Mouse (Mus musculus): ENCODE results near the gene Gm37240. TPM values are rescaled to one million over a fixed set of nuclear protein-coding genes. Genes with fewer than 3 reads are reported as not detected.

The Gm37240 gene
- polyA plus RNA-seq, 1 experiment from 2014 or later: 15.1 TPM

DNA sequence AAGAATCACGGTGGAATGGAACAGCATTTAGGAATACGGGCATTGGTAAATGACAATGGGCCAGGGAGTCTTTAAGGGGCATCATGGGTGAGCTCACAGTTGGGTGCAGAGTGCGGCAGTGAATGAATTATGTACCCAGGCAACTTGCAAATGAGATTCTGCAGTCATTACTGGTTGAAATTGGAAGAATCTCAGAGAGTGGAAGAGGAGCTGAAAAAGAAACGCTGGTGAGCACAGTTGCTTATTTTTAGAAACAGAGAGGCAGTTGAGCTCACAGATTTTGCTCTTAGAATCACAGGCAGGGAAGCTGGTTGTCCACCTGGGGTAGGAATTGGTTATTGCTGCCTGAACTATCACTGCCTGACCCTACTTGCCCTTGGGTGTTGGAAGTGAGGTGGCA is 776.6 kb downstream of the Gm37240 start:
- H3K9ac ChIP-seq (ENCODE audit: low read depth, low read length): no peak overlapping the region
- no peaks in the 10 kb centered on the region for H3K9me3 ChIP-seq (ENCODE audit: control insufficient read depth, low read length)
- no peak overlapping the region for H3K27ac ChIP-seq (ENCODE audit: low read depth, low read length)
- no peak for ATAC-seq (ENCODE audit: low FRiP score, low TSS enrichment)
- no peaks in the 10 kb centered on the region for H3K27me3 ChIP-seq (ENCODE audit: control insufficient read depth, insufficient read depth, low read length)
- no peak overlapping the region for H3K4me3 ChIP-seq (ENCODE audit: low read length)
- no peaks in the 10 kb centered on the region for H3K36me3 ChIP-seq (ENCODE audit: control insufficient read depth, insufficient read depth, low read length)
- 66% methylated on average over 4 of the region's 4 CpGs for WGBS
- no peak overlapping the region for H3K4me2 ChIP-seq (replicated peaks; ENCODE audit: low read depth, low read length)
- no peaks in the 10 kb centered on the region for H3K4me1 ChIP-seq (ENCODE audit: control insufficient read depth, insufficient read depth, low read length)

DNA sequence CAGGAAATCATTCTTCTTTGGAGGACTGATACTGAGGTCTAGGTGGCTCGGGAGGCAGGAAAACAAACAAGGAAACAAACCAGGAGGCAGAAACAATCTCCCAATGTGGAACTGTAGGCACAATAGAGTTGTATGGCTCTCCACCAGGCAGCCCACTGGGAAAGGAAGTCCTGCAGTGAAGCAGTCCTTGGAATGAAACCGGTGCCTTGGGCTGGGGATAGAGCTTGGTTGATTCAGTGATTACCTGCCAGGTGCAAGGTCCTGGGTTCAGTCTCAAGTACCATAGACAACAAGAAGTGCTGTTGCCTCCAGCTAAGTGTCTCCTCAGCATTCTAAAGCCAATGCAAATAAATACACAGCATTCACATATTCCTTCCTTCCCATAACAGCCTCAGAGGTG is 778.1 kb downstream of the Gm37240 start:
- 60% methylated on average over 2 of the region's 2 CpGs for WGBS
- H3K27ac ChIP-seq (ENCODE audit: low read depth, low read length): no peak overlapping the region

DNA sequence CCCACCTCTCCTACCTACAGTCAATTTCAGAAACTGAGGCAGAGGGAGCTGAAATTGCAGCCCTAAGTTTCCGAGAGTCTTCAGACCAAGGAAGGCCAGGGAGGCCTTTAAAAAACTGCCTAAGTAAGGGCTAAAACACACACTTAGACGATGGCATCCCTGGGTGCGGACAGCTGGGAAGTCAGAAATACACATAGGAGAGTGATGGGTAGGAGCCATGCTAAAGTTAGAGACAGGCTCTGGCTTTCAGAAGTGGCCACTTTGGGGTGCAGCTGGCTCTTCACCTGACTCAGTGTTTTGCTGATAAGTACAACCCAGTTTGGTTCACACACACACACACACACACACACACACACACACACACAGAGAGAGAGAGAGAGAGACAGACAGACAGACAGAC is 778.9 kb downstream of the Gm37240 start:
- ATAC-seq (ENCODE audit: low FRiP score, low TSS enrichment): no peak
- Histone ChIP-seq H3K27me3 (ENCODE audit: control insufficient read depth, insufficient read depth, low read length) (no peaks in the 10 kb centered on the region), H3K27ac (ENCODE audit: low read depth, low read length) (no peak overlapping the region), H3K9me3 (ENCODE audit: control insufficient read depth, low read length) (no peaks in the 10 kb centered on the region), H3K9ac (ENCODE audit: low read depth, low read length) (no peak overlapping the region; the same call in 1 of the 2 replicates), H3K4me1 (ENCODE audit: control insufficient read depth, insufficient read depth, low read length) (no peaks in the 10 kb centered on the region), H3K4me2 (replicated peaks; ENCODE audit: low read depth, low read length) (no peak overlapping the region), H3K36me3 (ENCODE audit: control insufficient read depth, insufficient read depth, low read length) (no peaks in the 10 kb centered on the region), H3K4me3 (ENCODE audit: low read length) (no peak overlapping the region)
- 87% methylated on average over 3 of the region's 3 CpGs for WGBS

More for the DNA sequence above, 778.1 kb downstream of the Gm37240 start:
- Histone ChIP-seq H3K36me3 (ENCODE audit: control insufficient read depth, insufficient read depth, low read length) (no peaks in the 10 kb centered on the region), H3K4me1 (ENCODE audit: control insufficient read depth, insufficient read depth, low read length) (no peaks in the 10 kb centered on the region), H3K9ac (ENCODE audit: low read depth, low read length) (no peak overlapping the region), H3K4me2 (replicated peaks; ENCODE audit: low read depth, low read length) (no peak overlapping the region), H3K4me3 (ENCODE audit: low read length) (no peak overlapping the region), H3K9me3 (ENCODE audit: control insufficient read depth, low read length) (no peaks in the 10 kb centered on the region), H3K27me3 (ENCODE audit: control insufficient read depth, insufficient read depth, low read length) (no peaks in the 10 kb centered on the region)
- no peak for ATAC-seq (ENCODE audit: low FRiP score, low TSS enrichment)

DNA sequence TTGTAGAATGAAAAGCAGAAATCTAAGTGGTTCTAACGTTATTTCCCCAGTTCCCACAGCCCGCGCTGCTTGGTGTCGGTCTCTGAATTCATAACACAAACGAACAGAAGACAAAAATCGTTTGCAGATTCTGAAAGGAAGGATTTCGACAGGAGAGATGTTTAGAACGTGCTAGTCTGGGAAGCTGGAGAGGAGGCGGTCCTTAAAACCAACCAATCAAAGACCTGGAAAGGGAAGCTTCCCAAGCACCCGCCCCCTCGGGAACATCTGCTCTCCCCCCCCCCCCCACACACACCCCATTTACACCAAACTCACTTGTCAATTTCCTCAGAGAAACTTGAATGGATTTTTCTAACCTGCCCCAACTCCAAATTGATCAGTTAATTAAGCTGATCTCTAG is 780.4 kb downstream of the Gm37240 start:
- ATAC-seq (ENCODE audit: low FRiP score, low TSS enrichment): no peak
- Histone ChIP-seq H3K36me3 (ENCODE audit: control insufficient read depth, insufficient read depth, low read length) (no peaks in the 10 kb centered on the region), H3K27ac (ENCODE audit: low read depth, low read length) (no peak overlapping the region), H3K4me1 (ENCODE audit: control insufficient read depth, insufficient read depth, low read length) (no peaks in the 10 kb centered on the region), H3K4me2 (replicated peaks; ENCODE audit: low read depth, low read length) (no peak overlapping the region), H3K4me3 (ENCODE audit: low read length) (no peak overlapping the region), H3K9me3 (ENCODE audit: control insufficient read depth, low read length) (no peaks in the 10 kb centered on the region), H3K27me3 (ENCODE audit: control insufficient read depth, insufficient read depth, low read length) (no peaks in the 10 kb centered on the region), H3K9ac (ENCODE audit: low read depth, low read length) (no peak overlapping the region)
- 69% methylated on average over 11 of the region's 11 CpGs for WGBS

DNA sequence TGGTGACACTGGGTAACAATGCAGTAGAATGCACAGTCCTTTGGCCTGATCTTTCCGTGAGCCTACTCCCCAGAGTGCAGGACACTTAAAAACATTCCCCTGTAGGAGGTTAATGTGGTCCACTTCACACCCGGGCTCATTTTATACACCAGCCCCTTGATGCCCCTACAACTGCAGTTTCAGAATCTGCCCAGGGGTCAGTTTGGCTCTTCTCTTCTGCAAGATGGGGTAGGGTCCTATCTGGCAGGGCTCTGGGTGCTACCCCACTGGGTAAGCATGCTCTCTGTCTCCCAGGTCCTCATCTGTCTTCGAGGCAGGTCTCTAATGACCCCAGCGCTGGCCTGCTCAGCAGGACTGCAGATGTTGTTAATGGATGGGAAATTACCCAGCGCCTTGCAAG is 783.0 kb downstream of the Gm37240 start:
- no peak for ATAC-seq (ENCODE audit: low FRiP score, low TSS enrichment)
- Histone ChIP-seq H3K27me3 (ENCODE audit: control insufficient read depth, insufficient read depth, low read length) (no peaks in the 10 kb centered on the region), H3K9me3 (ENCODE audit: control insufficient read depth, low read length) (no peaks in the 10 kb centered on the region), H3K4me1 (ENCODE audit: control insufficient read depth, insufficient read depth, low read length) (no peaks in the 10 kb centered on the region), H3K4me2 (replicated peaks; ENCODE audit: low read depth, low read length) (no peak overlapping the region), H3K9ac (ENCODE audit: low read depth, low read length) (no peak overlapping the region), H3K36me3 (ENCODE audit: control insufficient read depth, insufficient read depth, low read length) (no peaks in the 10 kb centered on the region), H3K27ac (ENCODE audit: low read depth, low read length) (no peak overlapping the region), H3K4me3 (ENCODE audit: low read length) (no peak overlapping the region)
- WGBS: 31% methylated on average over 5 of the region's 5 CpGs

DNA sequence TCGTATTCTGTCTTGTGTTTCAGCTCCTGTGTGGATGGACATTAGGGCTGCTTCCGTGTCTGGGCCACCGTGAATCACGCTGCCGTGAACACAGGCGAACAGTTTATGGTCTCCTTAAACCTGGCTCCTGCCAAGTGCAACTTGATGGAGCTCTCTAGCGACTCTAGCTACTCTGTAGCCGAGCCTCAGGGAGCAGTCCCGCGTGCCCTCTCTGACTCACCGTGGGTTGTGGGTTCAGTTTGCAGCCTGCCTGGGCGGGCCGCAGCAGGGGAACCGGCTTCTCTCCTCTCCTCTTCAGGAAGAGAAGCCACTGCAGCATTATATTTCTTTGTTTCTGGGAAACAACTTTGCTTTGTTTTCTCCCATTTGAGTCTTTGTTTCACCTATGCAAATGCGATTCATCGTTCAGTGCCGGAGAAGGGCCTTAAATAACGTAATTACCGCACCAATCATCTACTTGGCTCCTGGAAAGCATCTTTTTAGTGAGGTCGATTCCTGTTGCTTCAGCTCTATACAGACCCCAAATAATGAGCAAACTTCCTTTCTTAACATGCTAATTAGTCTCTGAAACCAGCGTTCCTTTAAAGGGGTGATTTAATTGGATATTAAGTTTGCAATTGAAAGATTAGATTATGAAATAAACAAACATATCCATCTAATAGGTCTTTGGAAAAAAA is 806.3 kb downstream of the Gm37240 start:
- 51% methylated on average over 21 of the region's 21 CpGs for WGBS
- H3K4me3 ChIP-seq (ENCODE audit: low read length): no peak overlapping the region
- H3K36me3 ChIP-seq (ENCODE audit: control insufficient read depth, insufficient read depth, low read length): no peaks in the 10 kb centered on the region
- no peak overlapping the region for H3K27ac ChIP-seq (ENCODE audit: low read depth, low read length)
- H3K9me3 ChIP-seq (ENCODE audit: control insufficient read depth, low read length): no peaks in the 10 kb centered on the region
- H3K4me1 ChIP-seq (ENCODE audit: control insufficient read depth, insufficient read depth, low read length): no peaks in the 10 kb centered on the region
- no peaks in the 10 kb centered on the region for H3K27me3 ChIP-seq (ENCODE audit: control insufficient read depth, insufficient read depth, low read length)
- H3K9ac ChIP-seq (ENCODE audit: low read depth, low read length): no peak overlapping the region
- H3K4me2 ChIP-seq (replicated peaks; ENCODE audit: low read depth, low read length): no peak overlapping the region
- no peak for ATAC-seq (ENCODE audit: low FRiP score, low TSS enrichment)

DNA sequence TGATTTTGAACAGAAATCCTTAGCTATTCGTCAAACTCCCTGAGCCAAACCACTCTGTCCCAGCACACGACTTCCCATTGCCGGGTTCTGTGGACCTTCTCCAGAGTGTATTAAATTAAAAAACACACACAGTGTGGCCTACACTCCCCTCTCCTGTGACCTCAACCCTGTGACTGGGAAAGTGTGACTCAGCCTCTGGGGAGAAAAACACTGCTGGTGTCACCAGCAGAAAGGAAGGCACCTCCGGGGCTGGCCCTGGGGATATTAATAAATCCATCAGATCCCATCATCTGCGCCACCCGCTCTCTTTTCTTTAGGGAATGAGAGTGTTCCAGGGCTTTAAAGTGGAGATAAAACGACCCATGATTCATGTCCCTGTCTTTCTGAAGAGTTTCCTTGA is 823.2 kb downstream of the Gm37240 start:
- H3K4me2 ChIP-seq (replicated peaks; ENCODE audit: low read depth, low read length): no peak overlapping the region
- no peaks in the 10 kb centered on the region; the same call in 1 of the 2 replicates for H3K27me3 ChIP-seq (ENCODE audit: control insufficient read depth, insufficient read depth, low read length)
- no peaks in the 10 kb centered on the region for H3K36me3 ChIP-seq (ENCODE audit: control insufficient read depth, insufficient read depth, low read length)
- no peak overlapping the region for H3K27ac ChIP-seq (ENCODE audit: low read depth, low read length)
- no peak overlapping the region for H3K9ac ChIP-seq (ENCODE audit: low read depth, low read length)
- no peak overlapping the region for H3K4me3 ChIP-seq (ENCODE audit: low read length)
- no peaks in the 10 kb centered on the region for H3K9me3 ChIP-seq (ENCODE audit: control insufficient read depth, low read length)
- ATAC-seq (ENCODE audit: low FRiP score, low TSS enrichment): no peak
- 17% methylated on average over 7 of the region's 7 CpGs for WGBS
- H3K4me1 ChIP-seq (ENCODE audit: control insufficient read depth, insufficient read depth, low read length): no peaks in the 10 kb centered on the region

DNA sequence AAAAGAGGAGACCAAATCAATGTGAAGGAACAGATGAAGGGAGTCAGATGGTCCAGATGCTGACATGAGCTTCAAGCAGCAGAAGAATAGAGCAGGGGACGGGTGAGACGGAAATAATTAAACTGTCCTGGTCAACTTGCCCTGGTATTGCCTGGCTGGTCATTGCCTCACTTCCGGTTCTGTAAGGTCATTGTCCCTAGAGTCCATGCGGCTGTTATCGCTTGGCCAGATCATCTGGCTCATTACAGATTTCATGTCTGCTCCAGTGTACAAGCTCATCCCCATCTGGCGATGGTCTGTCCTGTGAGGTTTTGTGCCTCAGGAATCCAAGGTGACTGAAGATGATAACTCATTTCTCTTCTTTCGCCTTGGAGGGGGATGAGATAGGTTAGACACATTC is 827.2 kb downstream of the Gm37240 start:
- H3K9ac ChIP-seq (ENCODE audit: low read depth, low read length): no peak overlapping the region
- H3K4me2 ChIP-seq (replicated peaks; ENCODE audit: low read depth, low read length): no peak overlapping the region
- no peak for ATAC-seq (ENCODE audit: low FRiP score, low TSS enrichment)
- H3K36me3 ChIP-seq (ENCODE audit: control insufficient read depth, insufficient read depth, low read length): no peaks in the 10 kb centered on the region
- H3K27me3 ChIP-seq (ENCODE audit: control insufficient read depth, insufficient read depth, low read length): no peaks in the 10 kb centered on the region; the same call in 1 of the 2 replicates
- 84% methylated on average over 7 of the region's 7 CpGs for whole genome bisulfite sequencing
- H3K9me3 ChIP-seq (ENCODE audit: control insufficient read depth, low read length): no peaks in the 10 kb centered on the region
- no peak overlapping the region for H3K27ac ChIP-seq (ENCODE audit: low read depth, low read length)
- no peaks in the 10 kb centered on the region for H3K4me1 ChIP-seq (ENCODE audit: control insufficient read depth, insufficient read depth, low read length)
- H3K4me3 ChIP-seq (ENCODE audit: low read length): no peak overlapping the region

DNA sequence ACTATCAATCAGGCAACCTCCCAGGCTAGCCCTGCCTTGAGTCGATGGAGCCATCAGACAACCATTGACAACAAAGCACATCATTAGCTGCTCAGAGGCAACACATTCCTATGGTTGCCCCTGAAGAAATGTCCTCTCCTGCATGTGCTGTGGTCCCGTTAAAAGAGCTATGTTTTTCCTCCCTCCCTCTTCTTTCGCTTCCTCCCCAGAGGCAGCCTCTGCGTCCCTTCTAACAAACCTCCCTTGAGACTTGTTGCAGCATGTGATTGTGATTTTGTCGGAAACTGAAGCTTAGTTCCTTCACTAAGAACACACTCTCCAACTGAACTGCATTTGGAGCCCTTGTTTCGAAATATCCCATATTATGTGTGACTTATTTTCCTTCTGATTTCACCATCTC is 830.1 kb downstream of the Gm37240 start:
- no peaks in the 10 kb centered on the region for H3K36me3 ChIP-seq (ENCODE audit: control insufficient read depth, insufficient read depth, low read length)
- H3K9me3 ChIP-seq (ENCODE audit: control insufficient read depth, low read length): no peaks in the 10 kb centered on the region
- no peak overlapping the region for H3K4me3 ChIP-seq (ENCODE audit: low read length)
- no peak overlapping the region for H3K4me2 ChIP-seq (replicated peaks; ENCODE audit: low read depth, low read length)
- H3K27ac ChIP-seq (ENCODE audit: low read depth, low read length): no peak overlapping the region
- no peak overlapping the region for H3K9ac ChIP-seq (ENCODE audit: low read depth, low read length)
- ATAC-seq (ENCODE audit: low FRiP score, low TSS enrichment): no peak
- no peaks in the 10 kb centered on the region for H3K27me3 ChIP-seq (ENCODE audit: control insufficient read depth, insufficient read depth, low read length)
- 63% methylated on average over 6 of the region's 6 CpGs for WGBS
- no peaks in the 10 kb centered on the region for H3K4me1 ChIP-seq (ENCODE audit: control insufficient read depth, insufficient read depth, low read length)
